12 mouse cellular contexts compared by ENCODE assay signal in the genomic region with DNA sequence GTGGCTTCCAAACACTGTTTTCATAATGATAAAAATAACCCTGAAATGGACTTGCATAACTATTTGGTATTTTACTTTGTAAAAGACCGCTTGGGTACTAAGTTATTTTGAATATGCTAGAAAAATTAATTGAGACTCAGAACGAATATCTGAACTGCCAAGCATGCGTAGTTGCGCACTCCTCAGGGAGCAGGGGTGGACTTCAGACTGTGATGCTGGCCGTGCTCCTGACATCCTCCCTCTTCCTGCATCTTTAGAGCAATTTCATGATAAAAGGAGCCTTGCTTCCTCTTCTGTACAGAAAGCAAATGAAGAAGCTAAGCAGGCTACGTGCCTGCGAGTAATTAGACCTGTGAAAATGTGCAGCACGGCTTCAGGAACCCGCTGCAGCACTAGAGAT.
A peak's percentile ranks its signal among the peaks of the same experiment; 100 is the strongest.
DNase-seq lines count a peak whose midpoint lies in the region; ATAC-seq lines count a peak whose summit lies in the region.
"Had no signal": no experiment of that assay in that cellular context is flagged by ENCODE, and none has a peak within 500 bp of the region (broad histone marks: within the 10 kb centered on the region; RNA-seq: fewer than 3 reads in every experiment).

No protein-coding gene starts in this region.

- H3K4me1 ChIP-seq in heart, embryonic 11.5 days (ENCODE audit: control insufficient read depth, insufficient read depth, low read length): peaks cover 7% of the 10 kb centered on the region; the same call in 1 of the 2 replicates
- peaks cover 53% of the 10 kb centered on the region for H3K4me1 ChIP-seq in forebrain, embryonic 16.5 days (replicated peaks; ENCODE audit: control insufficient read depth, insufficient read depth, low read length)
- H3K4me1 ChIP-seq in limb, embryonic 13.5 days: peaks cover 51% of the 10 kb centered on the region

- ATAC-seq in heart, embryonic 11.5 days (replicated peaks; ENCODE audit: insufficient number of reproducible peaks, low FRiP score, low TSS enrichment): no peak
- no peak for ATAC-seq in forebrain, embryonic 16.5 days
- ATAC-seq in limb, embryonic 13.5 days (ENCODE audit: low FRiP score, low read depth): no peak
- ATAC-seq: activated CD4-positive, CD25-positive, alpha-beta regulatory T cell, adult 4 months had no signal

- no peaks in the 10 kb centered on the region for H3K9me3 ChIP-seq in heart, embryonic 11.5 days (replicated peaks; ENCODE audit: control insufficient read depth, low read length)
- H3K9me3 ChIP-seq in forebrain, embryonic 16.5 days (ENCODE audit: control insufficient read depth, low read length): no peaks in the 10 kb centered on the region
- no peaks in the 10 kb centered on the region for H3K9me3 ChIP-seq in limb, embryonic 13.5 days

- DNase-seq in heart, adult 11 months: no peak
- DNase-seq in brain, adult 2 months (ENCODE audit: low read depth, low spot score): peak; percentile 69
- no peak for DNase-seq in thymus, postnatal 10 days (ENCODE audit: low spot score in 2 of 2)
- no peak for DNase-seq in urinary bladder, postnatal 4 days (ENCODE audit: low spot score in 2 of 2)
- no peak for DNase-seq in gastrocnemius, postnatal 10 days
- DNase-seq: cerebellum, adult 9-10 months; gastrocnemius, postnatal 36 days; left cerebral cortex, postnatal 4 days had no signal

- H3K27me3 ChIP-seq in heart, embryonic 11.5 days (ENCODE audit: control insufficient read depth, insufficient read depth, low read length): no peaks in the 10 kb centered on the region
- H3K27me3 ChIP-seq in forebrain, embryonic 16.5 days (replicated peaks; ENCODE audit: control insufficient read depth, insufficient read depth, low read length): no peaks in the 10 kb centered on the region
- H3K27me3 ChIP-seq in limb, embryonic 13.5 days: 0 out of 2 replicates have a peak, but pooled peaks cover 4% of the 10 kb centered on the region

- H3K9ac ChIP-seq in heart, embryonic 11.5 days (ENCODE audit: low read depth, low read length): no peak overlapping the region
- H3K9ac ChIP-seq in forebrain, embryonic 16.5 days (replicated peaks; ENCODE audit: low read depth, low read length): peak overlapping the region; percentile 25
- H3K9ac ChIP-seq in limb, embryonic 13.5 days: no peak overlapping the region

- no peaks in the 10 kb centered on the region for H3K36me3 ChIP-seq in heart, embryonic 11.5 days (ENCODE audit: control insufficient read depth, insufficient read depth, low read length)
- H3K36me3 ChIP-seq in forebrain, embryonic 16.5 days (ENCODE audit: control insufficient read depth, insufficient read depth): peaks cover 16% of the 10 kb centered on the region
- H3K36me3 ChIP-seq in limb, embryonic 13.5 days: peaks cover 9% of the 10 kb centered on the region

- WGBS in heart, embryonic 11.5 days (ENCODE audit: insufficient replicate concordance): 44% methylated on average over 9 of the region's 9 CpGs
- WGBS in forebrain, embryonic 16.5 days: 20% methylated on average over 9 of the region's 9 CpGs
- WGBS in limb, embryonic 13.5 days: 25% methylated on average over 9 of the region's 9 CpGs

- H3K27ac ChIP-seq in heart, embryonic 11.5 days (ENCODE audit: low read depth, low read length): peak overlapping the region; percentile 62; the same call in 1 of the 2 replicates
- H3K27ac ChIP-seq in forebrain, embryonic 16.5 days (ENCODE audit: low read length): peak overlapping the region; percentile 89
- H3K27ac ChIP-seq in limb, embryonic 13.5 days: no peak overlapping the region

- no peak overlapping the region for H3K4me3 ChIP-seq in heart, embryonic 11.5 days (ENCODE audit: low read depth, low read length)
- H3K4me3 ChIP-seq in forebrain, embryonic 16.5 days (replicated peaks; ENCODE audit: low read length): no peak overlapping the region
- no peak overlapping the region for H3K4me3 ChIP-seq in limb, embryonic 13.5 days

- peak overlapping the region; percentile 45 for H3K4me2 ChIP-seq in heart, embryonic 11.5 days
- peak overlapping the region; percentile 31 for H3K4me2 ChIP-seq in forebrain, embryonic 16.5 days (ENCODE audit: low read length)
- peak overlapping the region; percentile 37; the same call in 1 of the 2 replicates for H3K4me2 ChIP-seq in limb, embryonic 13.5 days (replicated peaks)
